ENCODE assay signal across 14 mouse cellular contexts in the genomic region with DNA sequence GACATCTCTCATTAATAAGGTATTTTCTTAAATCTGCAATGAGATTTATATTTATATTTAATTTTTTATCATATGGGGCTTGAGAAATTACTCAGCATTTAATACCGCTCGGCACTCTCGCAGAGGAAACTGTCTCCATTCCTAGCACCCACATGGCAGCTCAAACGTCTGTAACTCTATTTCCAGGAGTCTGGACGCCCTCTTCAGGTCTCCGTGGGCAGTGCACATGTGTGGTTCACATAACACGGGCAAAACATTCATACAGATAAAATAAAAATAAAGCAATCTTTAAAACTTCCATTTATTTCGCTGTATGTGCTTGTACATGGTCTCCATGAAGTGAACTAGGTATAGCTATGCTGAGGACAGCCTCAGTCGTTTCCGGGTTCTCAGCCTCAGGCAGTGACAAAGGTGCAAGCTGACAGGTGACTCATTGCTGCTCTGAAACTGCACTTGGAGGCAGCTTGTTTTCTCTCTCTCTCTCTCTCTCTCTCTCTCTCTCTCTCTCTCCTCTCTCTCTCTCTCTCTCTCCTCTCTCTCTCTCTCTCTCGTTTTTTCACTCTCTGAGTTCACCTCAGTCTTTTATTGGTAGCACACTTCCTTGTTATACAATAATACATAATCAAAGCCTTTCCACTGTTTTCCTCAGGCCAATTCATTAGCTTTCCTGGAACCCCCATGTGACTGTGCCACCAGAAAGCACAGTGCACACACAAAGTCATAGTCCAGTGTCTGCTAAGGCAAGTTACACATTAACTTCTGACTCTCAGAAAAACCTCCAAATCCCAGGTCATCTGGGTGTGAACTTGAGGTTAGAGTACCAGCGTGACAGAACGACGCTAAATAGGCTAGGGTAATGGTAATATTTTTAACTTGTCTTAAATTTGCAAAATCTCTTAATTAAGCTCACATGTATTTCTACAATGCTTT. TPM values are rescaled to one million over a fixed set of nuclear protein-coding genes. Genes with fewer than 3 reads are reported as not detected.
DNase-seq lines count a peak whose midpoint lies in the region; ATAC-seq and TF ChIP-seq lines count a peak whose summit lies in the region.
"Had no signal": no experiment of that assay in that cellular context is flagged by ENCODE, and none has a peak within 500 bp of the region (broad histone marks: within the 10 kb centered on the region; RNA-seq: fewer than 3 reads in every experiment).

No protein-coding gene starts in this region.

- intact Hi-C loops in heart, adult 2 months (cut with DNase I), result no loop called here

- no peaks in the 10 kb centered on the region for H3K79me2 ChIP-seq in heart, adult 2 months (replicated peaks; ENCODE audit: control insufficient read depth, insufficient read depth, low read length)

- H3K9ac ChIP-seq in heart, adult 2 months (ENCODE audit: low read depth, low read length), result no peak overlapping the region
- no peak overlapping the region for H3K9ac ChIP-seq in stomach, embryonic 16.5 days (ENCODE audit: low read length)
- H3K9ac ChIP-seq in midbrain, embryonic 15.5 days, result no peak overlapping the region

- TF ChIP-seq POLR2A in heart, adult 2 months (IDR thresholded peaks at IDR 0.05; ENCODE audit: insufficient read depth, low read depth, low read length), result no peak

- no peaks in the 10 kb centered on the region for H3K9me3 ChIP-seq in stomach, embryonic 16.5 days (replicated peaks; ENCODE audit: control insufficient read depth, low read length)
- no peaks in the 10 kb centered on the region for H3K9me3 ChIP-seq in midbrain, embryonic 15.5 days
- H3K9me3 ChIP-seq: forebrain, embryonic 10.5 days; G1E had no signal

- H3K27me3 ChIP-seq in heart, adult 2 months (ENCODE audit: control insufficient read depth, insufficient read depth, low read length), result no peaks in the 10 kb centered on the region
- H3K27me3 ChIP-seq in stomach, embryonic 16.5 days (ENCODE audit: control insufficient read depth, insufficient read depth, low read length), result no peaks in the 10 kb centered on the region
- H3K27me3 ChIP-seq in midbrain, embryonic 15.5 days (replicated peaks), result no peaks in the 10 kb centered on the region

- no peak overlapping the region for H3K27ac ChIP-seq in heart, adult 2 months
- peak overlapping the region; percentile 47 for H3K27ac ChIP-seq in stomach, embryonic 16.5 days (ENCODE audit: low read length)
- no peak overlapping the region for H3K27ac ChIP-seq in midbrain, embryonic 15.5 days
- H3K27ac ChIP-seq: forebrain, embryonic 10.5 days had no signal

- no peak overlapping the region for H3K4me2 ChIP-seq in stomach, embryonic 16.5 days (ENCODE audit: low read depth, low read length)
- no peak overlapping the region for H3K4me2 ChIP-seq in midbrain, embryonic 15.5 days

- WGBS in heart, adult 2 months, result 89% methylated on average over 14 of the region's 14 CpGs
- 46% methylated on average over 14 of the region's 14 CpGs for WGBS in large intestine, adult 2 months
- 76% methylated on average over 14 of the region's 14 CpGs for WGBS in stomach, embryonic 16.5 days
- WGBS in midbrain, embryonic 15.5 days, result 91% methylated on average over 13 of the region's 14 CpGs

- ATAC-seq in stomach, embryonic 16.5 days (ENCODE audit: insufficient read depth, low FRiP score), result peak; percentile 95
- ATAC-seq in midbrain, embryonic 15.5 days (replicated peaks), result no peak
- ATAC-seq: midbrain, embryonic 16.5 days had no signal

- H3K4me3 ChIP-seq in heart, adult 2 months, result no peak overlapping the region
- no peak overlapping the region for H3K4me3 ChIP-seq in stomach, embryonic 16.5 days (replicated peaks; ENCODE audit: low read length)
- no peak overlapping the region for H3K4me3 ChIP-seq in midbrain, embryonic 15.5 days
- H3K4me3 ChIP-seq: forebrain, embryonic 10.5 days had no signal

- H3K36me3 ChIP-seq in heart, adult 2 months (ENCODE audit: control insufficient read depth, insufficient read depth, low read length), result no peaks in the 10 kb centered on the region
- H3K36me3 ChIP-seq in stomach, embryonic 16.5 days (ENCODE audit: control insufficient read depth, insufficient read depth, low read length), result 0 out of 2 replicates have a peak, but pooled peaks cover 4% of the 10 kb centered on the region
- H3K36me3 ChIP-seq in midbrain, embryonic 15.5 days (replicated peaks), result peaks cover 35% of the 10 kb centered on the region
- H3K36me3 ChIP-seq: G1E had no signal

- no peak for TF ChIP-seq EP300 in heart, adult 2 months (IDR thresholded peaks at IDR 0.05; ENCODE audit: insufficient read depth, low read depth, low read length)

- TF ChIP-seq CTCF in heart, adult 2 months (IDR thresholded peaks at IDR 0.05), result no peak

- DNase-seq in heart, adult 11 months, result peak; percentile 35
- no peak for DNase-seq in heart, adult 2 months
- DNase-seq in kidney, adult 18-20 months, result peak; percentile 60
- peak; percentile 76 for DNase-seq in large intestine, adult 2 months (ENCODE audit: low read depth, low spot score)
- no peak for DNase-seq in cerebellum, adult 18-20 months
- DNase-seq in natural killer cell, adult 2 months (ENCODE audit: low spot score in 2 of 2), result no peak
- DNase-seq: cerebellum, adult 9-11 months; heart, postnatal 36 days; lung, postnatal 4 days had no signal

- H3K4me1 ChIP-seq in heart, adult 2 months (ENCODE audit: control insufficient read depth, insufficient read depth, low read length), result no peaks in the 10 kb centered on the region
- H3K4me1 ChIP-seq in stomach, embryonic 16.5 days (ENCODE audit: control insufficient read depth, insufficient read depth, low read length), result no peaks in the 10 kb centered on the region
- H3K4me1 ChIP-seq in midbrain, embryonic 15.5 days, result no peaks in the 10 kb centered on the region
- H3K4me1 ChIP-seq: forebrain, embryonic 10.5 days had no signal

RNA-seq across cellular contexts. Expression of gene Sh3yl1, which starts 31.9 kb away (rescaled TPM):
- total RNA-seq in heart, adult 2 months (2021), result 1 to 10 TPM; 1.5 to 2.0 TPM
- polyA plus RNA-seq in heart, adult 2 months (2012; rRNA removed), result 0.82 and 0.88 TPM in 2 replicates
- 5.1 and 6.0 TPM in 2 replicates for polyA plus RNA-seq in large intestine, adult 2 months (2012; rRNA removed)
- polyA plus RNA-seq in stomach, embryonic 16.5 days (2015; fragmentation: Nextera tagmentation; extraction: Ambion mirVana), result 29.7 and 33.1 TPM in 2 replicates
- 51.0 and 55.8 TPM in 2 replicates for polyA plus RNA-seq in midbrain, embryonic 15.5 days (2015; fragmentation: Nextera tagmentation; extraction: Ambion mirVana)

RNA-seq across cellular contexts. Expression of gene Acp1, which starts 31.9 kb away (rescaled TPM):
- total RNA-seq in heart, adult 2 months (2021), result 10 to 100 TPM; 29.4 to 31.6 TPM
- 4.7 and 8.6 TPM in 2 replicates for polyA plus RNA-seq in heart, adult 2 months (2012; rRNA removed)
- 9.8 and 10.8 TPM in 2 replicates for polyA plus RNA-seq in large intestine, adult 2 months (2012; rRNA removed)
- polyA plus RNA-seq in stomach, embryonic 16.5 days (2015; fragmentation: Nextera tagmentation; extraction: Ambion mirVana), result 149 and 150 TPM in 2 replicates
- 102 and 105 TPM in 2 replicates for polyA plus RNA-seq in midbrain, embryonic 15.5 days (2015; fragmentation: Nextera tagmentation; extraction: Ambion mirVana)

RNA-seq across cellular contexts. Expression of gene Alkal2, which starts 59.2 kb away (rescaled TPM):
- total RNA-seq in heart, adult 2 months (2021), result 1 to 10 TPM in 1 of 2 experiments, under 1 TPM in 1; 0.73 to 1.8 TPM
- 0.47 and 0.70 TPM in 2 replicates for polyA plus RNA-seq in heart, adult 2 months (2012; rRNA removed)
- polyA plus RNA-seq in large intestine, adult 2 months (2012; rRNA removed), result 0.07 TPM in 1 of 2 replicates, not detected in the other
- 1.3 and 1.6 TPM in 2 replicates for polyA plus RNA-seq in stomach, embryonic 16.5 days (2015; fragmentation: Nextera tagmentation; extraction: Ambion mirVana)
- 0.23 and 0.28 TPM in 2 replicates for polyA plus RNA-seq in midbrain, embryonic 15.5 days (2015; fragmentation: Nextera tagmentation; extraction: Ambion mirVana)
- total RNA-seq: G1E had no signal
- polyA plus RNA-seq: G1E had no signal

Comparison
In these comparisons a context has a peak if more than half of its experiments do, and no peak if none do; other contexts are left out.
1. DNase-seq: peak in heart, adult 11 months (single experiment), kidney, adult 18-20 months (single experiment) and large intestine, adult 2 months (single experiment); none in heart, adult 2 months (0 of 2), cerebellum, adult 18-20 months (0 of 2) and natural killer cell, adult 2 months (0 of 2).